14 mouse cellular contexts compared by ENCODE assay signal in the genomic region with DNA sequence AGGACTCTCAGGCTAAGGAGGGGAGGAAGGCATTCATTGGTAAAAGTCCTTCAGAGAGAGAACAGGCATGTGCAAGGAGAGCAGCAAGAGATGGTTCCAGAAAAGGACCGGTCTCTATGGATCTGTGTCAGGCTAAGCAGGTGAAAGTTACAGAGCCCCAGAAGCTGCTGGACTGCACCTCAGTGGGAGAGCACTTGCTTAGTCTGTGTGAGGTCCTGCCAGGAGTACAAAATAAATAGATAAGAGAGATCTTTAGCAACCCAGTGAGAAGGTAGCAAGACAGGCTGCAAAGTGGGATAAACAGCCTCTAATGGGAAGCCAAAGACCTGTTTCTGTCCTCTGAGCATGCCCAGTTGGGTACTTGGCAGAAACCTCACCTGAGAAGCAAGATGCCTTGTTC.
"Had no signal": no experiment of that assay in that cellular context is flagged by ENCODE, and none has a peak within 500 bp of the region (broad histone marks: within the 10 kb centered on the region; RNA-seq: fewer than 3 reads in every experiment).

No protein-coding gene starts in this region.

- H3K4me3 ChIP-seq: hindbrain, embryonic 15.5 days; limb, embryonic 12.5 days; liver, embryonic 13.5 days; midbrain, embryonic 12.5 days; neural tube, embryonic 15.5 days had no signal

- H3K27ac ChIP-seq: hindbrain, embryonic 15.5 days; limb, embryonic 12.5 days; liver, embryonic 13.5 days; macrophage; midbrain, embryonic 12.5 days; neural tube, embryonic 15.5 days had no signal

- DNase-seq: kidney, adult 8-10 months; kidney, postnatal 25 days; layer of hippocampus, adult 9-11 months; liver, embryonic 13.5 days; lung, adult 2 months; right cerebral cortex, postnatal 25 days; thymus, adult 18-20 months; thymus, postnatal 14 days had no signal

- ATAC-seq: intestine, embryonic 16.5 days had no signal

- H3K9me3 ChIP-seq: hindbrain, embryonic 15.5 days; limb, embryonic 12.5 days; liver, embryonic 13.5 days; midbrain, embryonic 12.5 days; neural tube, embryonic 15.5 days had no signal

- H3K9ac ChIP-seq: hindbrain, embryonic 15.5 days; limb, embryonic 12.5 days; liver, embryonic 13.5 days; midbrain, embryonic 12.5 days; neural tube, embryonic 15.5 days had no signal

- H3K36me3 ChIP-seq: hindbrain, embryonic 15.5 days; midbrain, embryonic 12.5 days; neural tube, embryonic 15.5 days had no signal

- H3K27me3 ChIP-seq: hindbrain, embryonic 15.5 days; limb, embryonic 12.5 days; liver, embryonic 13.5 days; midbrain, embryonic 12.5 days; neural tube, embryonic 15.5 days had no signal

- H3K4me1 ChIP-seq: midbrain, embryonic 12.5 days had no signal

- H3K4me2 ChIP-seq: hindbrain, embryonic 15.5 days; limb, embryonic 12.5 days; liver, embryonic 13.5 days; midbrain, embryonic 12.5 days; neural tube, embryonic 15.5 days had no signal
